Mouse (Mus musculus): ENCODE results near the gene 1110051M20Rik.

1110051M20Rik gene

GRCm38 (mm10) chr2:91413811-91414210, 30.7 kb downstream of the 1110051M20Rik start:
- DNase-seq, result no peak

GRCm38 (mm10) chr2:91412361-91412760, 32.1 kb downstream of the 1110051M20Rik start:
- no peak for DNase-seq

GRCm38 (mm10) chr2:91411473-91411872, 33.0 kb downstream of the 1110051M20Rik start:
- no peak for DNase-seq

GRCm38 (mm10) chr2:91408031-91408430, 36.5 kb downstream of the 1110051M20Rik start:
- DNase-seq, result no peak

GRCm38 (mm10) chr2:91405071-91405470, 39.4 kb downstream of the 1110051M20Rik start:
- no peak for DNase-seq

DNA sequence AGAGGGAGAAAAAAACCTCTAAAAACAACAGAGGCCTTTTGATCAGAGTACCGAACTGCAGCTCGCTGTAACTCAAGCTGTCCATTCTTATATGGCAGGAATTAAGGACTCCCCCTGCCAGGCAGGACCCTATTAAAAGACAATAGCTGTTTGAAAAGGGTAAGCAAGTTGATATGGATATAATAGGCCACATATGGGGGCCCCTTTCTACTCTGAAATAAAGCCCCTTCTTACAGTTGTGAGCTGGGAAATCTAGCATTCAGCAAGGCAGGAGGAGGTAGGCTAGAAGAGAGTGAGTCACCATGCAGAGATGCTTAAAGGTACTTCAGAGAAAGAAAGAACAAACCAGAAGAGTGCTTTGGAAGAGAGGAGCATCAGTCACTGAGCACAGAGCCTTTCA, 44.8 kb downstream of the 1110051M20Rik start:
- DNase-seq, result no peak

GRCm38 (mm10) chr2:91399168-91399567, 45.3 kb downstream of the 1110051M20Rik start:
- DNase-seq, result no peak

DNA sequence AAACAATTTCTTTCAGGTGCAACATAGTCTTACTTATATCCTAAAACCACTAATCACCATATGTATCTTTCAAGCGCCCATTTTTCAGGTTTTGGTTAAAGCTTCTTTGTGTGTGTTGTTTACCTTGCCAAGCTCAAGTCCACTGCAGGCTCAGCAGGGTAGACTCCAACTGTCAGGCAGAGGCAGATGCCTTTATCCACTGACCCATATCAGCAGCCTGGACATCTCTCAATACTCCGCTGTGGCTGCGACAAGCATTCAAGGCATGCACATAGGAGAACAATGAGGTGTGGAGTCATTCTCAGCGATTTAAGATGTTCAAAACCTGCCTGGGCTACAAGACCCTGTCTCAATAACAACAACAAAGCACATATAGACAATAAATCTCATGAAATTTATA, 50.4 kb downstream of the 1110051M20Rik start:
- no peak for DNase-seq

DNA sequence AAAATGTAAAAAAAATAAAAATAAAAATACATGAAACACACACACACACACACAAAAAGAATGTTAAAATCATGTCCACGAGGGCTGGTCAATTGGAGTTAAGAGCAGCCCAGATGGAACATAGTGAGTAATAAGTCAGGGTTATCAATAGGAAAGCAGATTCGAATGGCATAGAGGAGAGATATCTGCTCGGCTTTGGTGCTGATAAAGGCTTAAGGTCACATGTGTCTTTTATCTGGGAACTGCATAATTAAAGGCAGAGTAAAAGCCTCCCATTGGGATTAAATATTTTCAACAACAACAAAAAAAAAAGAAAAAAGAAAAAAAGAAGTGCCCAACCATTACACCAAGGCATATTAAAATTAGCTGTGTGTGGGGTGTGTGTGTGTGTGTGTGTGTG, 55.8 kb downstream of the 1110051M20Rik start:
- DNase-seq, result no peak

DNA sequence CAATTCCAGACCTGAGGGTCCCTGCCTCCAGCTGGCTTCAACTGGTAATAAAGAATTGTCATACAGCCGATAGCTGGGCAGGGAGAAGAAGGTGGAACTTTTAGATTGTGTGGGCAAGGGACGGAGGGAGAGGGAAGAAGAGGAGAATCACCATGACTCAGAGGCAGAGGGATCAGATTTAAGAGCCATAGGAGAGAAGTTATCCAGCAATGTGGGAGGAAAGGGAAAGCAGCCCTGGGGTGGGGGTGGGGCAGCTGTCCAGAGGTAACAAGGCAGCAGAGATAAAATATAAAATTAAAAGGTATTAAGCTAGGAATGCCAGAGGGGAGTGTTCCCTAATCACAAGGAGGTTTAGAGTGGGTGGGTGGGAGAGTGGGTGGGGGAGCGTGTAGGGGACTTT, 56.2 kb downstream of the 1110051M20Rik start:
- no peak for DNase-seq

GRCm38 (mm10) chr2:91387287-91387958, 57.1 kb downstream of the 1110051M20Rik start:
- no peak for DNase-seq

GRCm38 (mm10) chr2:91386547-91387286, 57.8 kb downstream of the 1110051M20Rik start:
- DNase-seq, result no peak

DNA sequence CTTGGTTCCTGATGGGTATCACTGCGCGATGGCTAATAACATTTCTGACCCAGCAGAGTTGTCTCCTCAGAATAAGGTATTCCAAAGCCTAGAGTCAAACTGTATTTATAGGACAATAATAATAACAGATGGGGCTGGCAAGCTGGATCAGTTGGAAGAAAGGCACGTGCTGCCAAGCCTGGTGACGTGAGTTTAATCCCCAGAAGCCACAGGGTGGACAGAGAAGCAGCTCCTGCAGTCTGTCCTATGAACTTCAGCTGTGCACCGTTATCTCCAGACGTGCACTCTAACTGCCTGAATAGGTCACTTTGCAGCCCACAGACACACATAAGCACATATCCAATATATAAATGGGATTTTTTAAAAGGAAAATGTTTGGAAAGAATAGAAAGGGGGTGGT, 61.2 kb downstream of the 1110051M20Rik start:
- no peak for DNase-seq

- no peak for DNase-seq
Measured at GRCm38 (mm10) chr2:91377038-91377437, 67.5 kb downstream of the 1110051M20Rik start.

GRCm38 (mm10) chr2:91370314-91370713, 74.2 kb downstream of the 1110051M20Rik start:
- DNase-seq, result no peak

- no peak for DNase-seq
Measured at GRCm38 (mm10) chr2:91363272-91363671, 81.2 kb downstream of the 1110051M20Rik start.

- no peak for DNase-seq
Measured at GRCm38 (mm10) chr2:91361068-91361528, 83.4 kb downstream of the 1110051M20Rik start.

DNA sequence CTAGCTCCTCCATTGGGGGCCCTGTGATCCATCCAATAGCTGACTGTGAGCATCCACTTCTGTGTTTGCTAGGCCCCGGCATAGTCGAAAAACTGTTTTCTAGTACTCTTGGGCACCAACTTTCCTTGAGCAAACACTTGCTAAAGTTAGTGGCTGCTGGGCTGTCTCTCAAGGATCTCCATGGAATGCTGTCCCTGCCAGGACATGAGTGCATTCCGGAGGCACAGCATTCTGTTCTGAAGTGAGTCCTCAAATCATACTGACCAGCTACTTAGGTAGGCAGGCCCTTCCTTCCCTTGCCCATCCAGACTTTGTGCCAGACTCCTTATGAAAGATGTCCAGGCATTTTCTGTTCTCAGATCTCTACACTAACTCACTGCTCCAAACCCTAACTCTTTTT, 88.7 kb downstream of the 1110051M20Rik start:
- DNase-seq, result no peak

DNA sequence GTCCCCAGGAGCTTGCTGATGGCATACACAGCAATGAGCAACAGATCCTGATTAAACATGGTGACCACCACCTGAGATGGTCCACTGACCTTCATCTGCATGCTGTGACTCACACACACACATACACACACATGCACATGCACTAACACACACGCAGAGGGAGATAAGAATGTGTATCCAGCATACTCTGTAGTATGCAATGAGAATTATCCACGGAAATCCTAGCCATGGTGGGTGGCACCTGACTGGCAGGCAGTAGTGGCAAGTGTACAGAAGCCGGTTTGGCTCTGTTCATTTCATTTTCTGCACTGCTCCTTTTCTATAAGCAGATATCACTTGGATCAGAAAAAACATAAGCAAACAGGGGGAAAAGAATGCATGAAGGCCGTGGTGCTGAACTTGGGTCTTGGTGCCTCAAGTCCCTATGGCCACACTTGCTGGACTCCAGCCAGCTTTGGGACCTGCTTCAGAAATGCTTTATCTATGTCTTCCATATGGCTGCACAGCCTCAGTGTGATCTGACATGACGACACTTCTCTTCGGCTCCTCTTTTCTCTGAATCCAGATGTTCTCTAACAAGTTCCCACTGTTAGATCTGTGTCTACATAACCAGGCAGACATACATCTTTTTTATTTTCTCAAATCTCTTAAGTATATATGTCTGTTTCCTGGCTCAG, 89.6 kb downstream of the 1110051M20Rik start:
- no peak for DNase-seq

DNA sequence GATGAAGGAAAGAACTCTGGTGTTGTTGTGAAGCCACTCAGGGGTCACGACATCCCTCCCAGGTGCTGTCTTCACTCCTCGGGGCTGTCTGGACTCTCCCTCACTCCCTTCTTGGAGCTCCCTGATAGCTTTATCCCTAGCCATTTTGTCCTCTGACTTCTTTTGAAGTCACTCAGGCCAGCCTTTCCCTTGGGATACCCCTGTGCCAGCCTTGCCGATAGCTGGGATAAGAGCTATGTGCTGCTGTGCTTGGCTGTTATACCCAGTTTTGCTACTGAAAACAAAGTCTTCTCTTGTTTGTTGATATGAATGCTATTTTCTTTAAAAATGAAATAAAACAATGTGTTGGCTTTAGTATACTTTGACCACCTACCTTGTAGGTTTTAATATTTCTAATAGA, 90.7 kb downstream of the 1110051M20Rik start:
- no peak for DNase-seq

DNA sequence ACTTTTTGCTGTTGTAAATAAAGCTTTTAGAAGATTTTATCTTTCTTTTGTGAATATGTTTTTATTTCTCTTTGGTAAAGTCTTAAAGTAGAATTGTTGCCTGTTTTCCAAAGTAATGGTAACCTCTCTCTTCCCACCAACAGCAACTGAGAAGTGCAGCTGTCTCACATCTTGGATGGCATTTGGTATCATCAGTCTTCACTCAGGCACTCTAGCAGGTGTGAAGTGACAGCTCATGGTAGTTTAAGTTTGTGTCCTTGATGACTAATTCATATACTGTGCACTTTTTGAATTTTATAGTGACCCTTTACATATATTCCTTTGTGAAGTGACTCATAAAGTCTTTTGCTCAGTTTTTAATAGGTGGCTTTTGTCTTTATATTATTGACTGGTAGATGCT, 92.7 kb downstream of the 1110051M20Rik start:
- no peak for DNase-seq

GRCm38 (mm10) chr2:91349974-91350457, 94.5 kb downstream of the 1110051M20Rik start:
- no peak for DNase-seq

DNA sequence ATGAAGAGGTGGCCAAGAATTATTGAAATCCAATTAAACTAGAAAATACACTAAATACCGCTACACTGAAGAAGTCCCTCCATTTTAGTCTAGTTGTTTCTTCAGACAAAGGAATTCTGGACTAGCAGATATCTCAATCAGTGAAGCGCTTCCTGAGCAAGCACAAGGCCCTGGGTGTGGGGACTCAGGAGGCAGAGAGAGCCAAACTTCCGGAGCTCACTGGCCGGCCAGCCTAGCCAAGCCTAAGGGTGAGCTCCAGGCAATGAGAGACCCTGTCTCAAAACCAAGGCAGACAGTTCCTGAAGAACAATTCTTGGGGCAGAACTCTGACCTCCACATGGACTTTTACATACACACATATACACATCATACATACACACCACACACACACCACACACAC, 95.6 kb downstream of the 1110051M20Rik start:
- DNase-seq, result no peak

GRCm38 (mm10) chr2:91345644-91346043, 98.9 kb downstream of the 1110051M20Rik start:
- no peak for DNase-seq
